28 mouse cellular contexts compared by ENCODE assay signal in genomic region chr11:96605516-96605915, GRCm38 (mm10).
"Had no signal": no experiment of that assay in that cellular context is flagged by ENCODE, and none has a peak within 500 bp of the region (broad histone marks: within the 10 kb centered on the region; RNA-seq: fewer than 3 reads in every experiment).

No protein-coding gene starts in this region.

- H3K4me2 ChIP-seq: embryonic facial prominence, embryonic 12.5 days; embryonic facial prominence, embryonic 13.5 days; embryonic facial prominence, embryonic 15.5 days; forebrain, embryonic 12.5 days; forebrain, embryonic 13.5 days; forebrain, embryonic 15.5 days had no signal

- ATAC-seq: forebrain, embryonic 13.5 days; forebrain, embryonic 14.5 days; forebrain, embryonic 15.5 days; forebrain, embryonic 16.5 days; forebrain, postnatal 0 days had no signal

- H3K27me3 ChIP-seq: embryonic facial prominence, embryonic 12.5 days; embryonic facial prominence, embryonic 13.5 days; forebrain, embryonic 12.5 days; forebrain, embryonic 13.5 days; forebrain, embryonic 15.5 days had no signal

- H3K27ac ChIP-seq: embryonic facial prominence, embryonic 10.5 days; embryonic facial prominence, embryonic 13.5 days; embryonic facial prominence, embryonic 15.5 days; forebrain, embryonic 10.5 days; forebrain, embryonic 12.5 days; forebrain, embryonic 13.5 days; gastrocnemius, adult 2 months; heart, adult 2 months had no signal

- H3K36me3 ChIP-seq: embryonic facial prominence, embryonic 10.5 days; embryonic facial prominence, embryonic 12.5 days; embryonic facial prominence, embryonic 13.5 days; embryonic facial prominence, embryonic 15.5 days; forebrain, embryonic 10.5 days; forebrain, embryonic 12.5 days; forebrain, embryonic 15.5 days had no signal

- H3K4me1 ChIP-seq: embryonic facial prominence, embryonic 15.5 days; forebrain, embryonic 12.5 days; forebrain, embryonic 13.5 days had no signal

- H3K4me3 ChIP-seq: embryonic facial prominence, embryonic 10.5 days; embryonic facial prominence, embryonic 12.5 days; embryonic facial prominence, embryonic 13.5 days; embryonic facial prominence, embryonic 15.5 days; erythroblast, embryonic 14.5 days; forebrain, embryonic 10.5 days; forebrain, embryonic 12.5 days; forebrain, embryonic 13.5 days; forebrain, embryonic 15.5 days; gastrocnemius, adult 2 months; heart, adult 2 months had no signal

- DNase-seq: cerebellum, adult 2 months; cerebellum, adult 8-10 months; cerebellum, adult 9-10 months; cerebellum, adult 9-11 months; cerebellum, postnatal 10 days; cerebellum, postnatal 14 days; cerebellum, postnatal 25 days; cerebellum, postnatal 36 days; embryo, embryonic 11 days; forebrain, postnatal 0 days; gastrocnemius, adult 2 months; gastrocnemius, postnatal 10 days; gastrocnemius, postnatal 14 days; gastrocnemius, postnatal 25 days; gastrocnemius, postnatal 36 days; heart, adult 18-20 months; heart, adult 2 months had no signal

- H3K9me3 ChIP-seq: embryonic facial prominence, embryonic 10.5 days; embryonic facial prominence, embryonic 12.5 days; embryonic facial prominence, embryonic 13.5 days; embryonic facial prominence, embryonic 15.5 days; forebrain, embryonic 10.5 days; forebrain, embryonic 12.5 days; forebrain, embryonic 13.5 days; forebrain, embryonic 15.5 days had no signal

- H3K9ac ChIP-seq: embryonic facial prominence, embryonic 12.5 days; embryonic facial prominence, embryonic 13.5 days; embryonic facial prominence, embryonic 15.5 days; forebrain, embryonic 12.5 days; forebrain, embryonic 13.5 days; forebrain, embryonic 15.5 days; forebrain, postnatal 0 days had no signal
